Mouse (Mus musculus): ENCODE results near the gene Gja8. TPM values are rescaled to one million over a fixed set of nuclear protein-coding genes. Genes with fewer than 3 reads are reported as not detected.

Gene Gja8
- not detected for total RNA-seq (2023)

DNA sequence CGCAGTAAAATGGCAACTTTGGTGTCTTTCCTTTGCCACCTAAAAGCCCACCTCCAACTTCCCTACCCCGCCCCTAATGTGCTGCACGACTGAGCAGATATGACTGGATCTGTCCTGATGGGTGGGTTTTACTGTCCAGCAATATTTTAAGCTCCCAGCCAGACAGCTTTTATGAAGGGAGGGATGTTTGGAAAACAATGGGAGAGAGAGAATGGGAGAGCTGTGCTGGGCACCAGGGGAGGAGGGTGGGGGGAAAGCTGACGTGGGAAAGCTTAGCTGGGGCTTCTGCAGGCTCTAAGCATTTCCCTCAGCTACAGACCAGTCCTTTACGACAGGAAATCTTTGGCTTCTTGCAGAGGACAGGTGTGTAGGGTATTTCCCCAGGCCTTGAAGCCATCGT lies at the start of gene Gja8:
Gene Gja8 (minus strand): TSS at position 101 of the 400 bp plus-strand sequence.

DNA sequence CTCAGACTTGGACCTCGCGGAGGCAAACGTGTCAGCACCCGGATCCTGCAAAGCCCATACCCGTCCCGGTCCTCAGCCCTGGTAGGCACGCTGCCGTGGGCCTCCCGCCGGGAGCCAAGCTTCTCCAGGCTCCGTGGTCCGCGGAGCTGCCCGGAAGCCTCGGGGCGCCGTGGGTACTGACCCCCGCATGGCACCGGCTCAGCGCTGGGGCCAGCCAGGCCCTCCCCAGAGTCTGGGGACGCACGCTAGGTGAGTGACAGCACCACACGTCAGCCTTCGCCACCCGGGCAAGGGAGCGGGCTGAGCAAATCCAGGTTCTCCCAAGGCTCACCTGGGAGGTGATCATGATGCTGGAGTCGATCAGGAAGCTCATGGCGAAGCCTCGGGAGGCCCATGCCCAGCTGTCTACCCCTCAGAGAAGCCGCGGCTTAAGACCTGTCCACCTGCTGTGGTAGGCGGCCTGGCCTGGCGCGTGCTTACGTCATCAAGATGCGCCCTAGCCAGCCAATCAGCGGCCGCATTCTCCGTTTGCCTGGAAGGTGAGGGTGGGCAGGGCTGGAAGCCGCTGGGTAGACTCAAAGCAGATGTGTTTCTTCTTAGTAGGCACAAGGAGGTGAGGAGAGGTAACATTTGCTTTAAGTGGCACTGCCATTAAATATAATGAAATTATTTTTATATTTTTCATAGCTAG lies 20.8 kb downstream of the Gja8 start, which contains the start of gene Gpr89:
Gene Gpr89 (minus strand): TSS at position 496 of the 691 bp plus-strand sequence.

DNA sequence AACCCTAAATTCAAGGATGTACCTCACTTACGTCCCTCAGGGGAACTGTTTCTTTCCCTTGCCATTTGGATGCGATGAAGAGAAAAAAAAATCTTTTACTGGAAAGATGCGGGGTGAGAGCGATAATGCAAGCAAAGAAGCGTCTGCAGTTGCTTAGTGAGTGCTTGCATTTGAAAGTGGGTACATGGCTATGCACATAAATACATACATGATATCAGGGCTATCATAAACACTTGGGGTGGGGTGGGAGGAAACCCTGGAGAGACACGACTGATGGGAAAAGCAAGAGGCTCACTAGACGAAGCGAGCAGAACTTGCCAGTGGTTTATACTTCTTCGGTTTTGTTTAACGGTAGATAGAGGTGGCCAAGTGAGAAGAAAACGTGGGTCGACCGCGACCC lies 21.4 kb downstream of the Gja8 start, which contains the start of gene Gja5:
Gene Gja5 (plus strand): TSS at position 301 of the 400 bp plus-strand sequence.

Other genes starting within 250 kb of the Gja8 start
- 20.1 TPM for gene Pias3, start 229.6 kb downstream of the Gja8 start, total RNA-seq (2023)
- gene Nudt17, start 217.5 kb downstream of the Gja8 start, total RNA-seq (2023) = 1.0 TPM
- gene Polr3c, start 198.4 kb downstream of the Gja8 start, total RNA-seq (2023) = 57.7 TPM
- gene Rnf115, start 198.4 kb downstream of the Gja8 start, total RNA-seq (2023) = 48.1 TPM
- gene Pdzk1, start 96.7 kb downstream of the Gja8 start, total RNA-seq (2023) = not detected
- gene Cd160, start 96.7 kb downstream of the Gja8 start, total RNA-seq (2023) = 10.5 TPM
- gene Gja5, start 21.3 kb downstream of the Gja8 start, total RNA-seq (2023) = not detected
- gene Gpr89, start 20.7 kb downstream of the Gja8 start, total RNA-seq (2023) = 26.7 TPM
- 53.7 TPM for gene Acp6, start 232.8 kb upstream of the Gja8 start, total RNA-seq (2023)

Data from CD4-positive naive resting alpha-beta T cell, adult 57 days (primary cell).